19 mouse cellular contexts compared by ENCODE assay signal in genomic region chr5:97846503-97846902, GRCm38 (mm10).
DNase-seq lines count a peak whose midpoint lies in the region; ATAC-seq and TF ChIP-seq lines count a peak whose summit lies in the region.
"Had no signal": no experiment of that assay in that cellular context is flagged by ENCODE, and none has a peak within 500 bp of the region (broad histone marks: within the 10 kb centered on the region; RNA-seq: fewer than 3 reads in every experiment).

No protein-coding gene starts in this region.

- no peaks in the 10 kb centered on the region for H3K9me3 ChIP-seq in lung, embryonic 14.5 days (ENCODE audit: low read depth, low read length)
- H3K9me3 ChIP-seq: hindbrain, embryonic 12.5 days had no signal

- H3K9ac ChIP-seq in lung, embryonic 14.5 days = no peak overlapping the region
- H3K9ac ChIP-seq: forebrain, postnatal 0 days; hindbrain, embryonic 12.5 days had no signal

- DNase-seq in gastrocnemius, adult 2 months = no peak
- DNase-seq in gastrocnemius, adult 18-20 months (ENCODE audit: low spot score) = no peak
- no peak for DNase-seq in lung, embryonic 14.5 days
- no peak for DNase-seq in lung, postnatal 25 days (ENCODE audit: low spot score)
- no peak for DNase-seq in right cerebral cortex, postnatal 4 days
- DNase-seq in cerebellum, postnatal 4 days (ENCODE audit: low spot score in 2 of 2) = no peak
- DNase-seq: adrenal gland, postnatal 14 days; B cell, adult 2 months; cerebellum, adult 11 months; cerebellum, adult 2 months; cerebellum, adult 9-11 months; cerebellum, postnatal 25 days; forebrain, postnatal 0 days had no signal

- H3K4me2 ChIP-seq in lung, embryonic 14.5 days = no peak overlapping the region
- H3K4me2 ChIP-seq: heart, embryonic 11.5 days; hindbrain, embryonic 12.5 days had no signal

- no peaks in the 10 kb centered on the region for H3K36me3 ChIP-seq in lung, embryonic 14.5 days (ENCODE audit: insufficient read depth)
- H3K36me3 ChIP-seq: hindbrain, embryonic 12.5 days had no signal

- no peak for TF ChIP-seq POLR2A in embryonic fibroblast, embryonic 13.5 days (IDR thresholded peaks at IDR 0.05; ENCODE audit: low read depth, low read length)

- H3K4me3 ChIP-seq in gastrocnemius, adult 2 months = no peak overlapping the region
- H3K4me3 ChIP-seq in lung, embryonic 14.5 days (ENCODE audit: low read depth, low read length) = no peak overlapping the region
- H3K4me3 ChIP-seq in embryonic fibroblast, embryonic 13.5 days (ENCODE audit: insufficient read depth, low read length) = no peak overlapping the region
- H3K4me3 ChIP-seq: hindbrain, embryonic 12.5 days had no signal

- no peaks in the 10 kb centered on the region for H3K27me3 ChIP-seq in lung, embryonic 14.5 days (ENCODE audit: insufficient read depth, low read length)
- H3K27me3 ChIP-seq: hindbrain, embryonic 12.5 days had no signal

- no peak for ATAC-seq in lung, embryonic 14.5 days (ENCODE audit: insufficient read depth)
- ATAC-seq: CD4-positive, CD25-positive, alpha-beta regulatory T cell, adult 4 months; forebrain, embryonic 14.5 days; forebrain, postnatal 0 days; hindbrain, embryonic 16.5 days had no signal

- 73% methylated on average over 2 of the region's 2 CpGs for WGBS in lung, embryonic 14.5 days

- H3K4me1 ChIP-seq in lung, embryonic 14.5 days (ENCODE audit: insufficient read depth) = 0 out of 2 replicates have a peak, but pooled peaks cover 4% of the 10 kb centered on the region
- H3K4me1 ChIP-seq in embryonic fibroblast, embryonic 13.5 days (ENCODE audit: control insufficient read depth, insufficient read depth, low read length) = peaks cover 22% of the 10 kb centered on the region
- H3K4me1 ChIP-seq: hindbrain, embryonic 12.5 days had no signal

- TF ChIP-seq CTCF in gastrocnemius, adult 2 months (IDR thresholded peaks at IDR 0.05) = no peak
- TF ChIP-seq CTCF in lung, embryonic 14.5 days (IDR thresholded peaks at IDR 0.05; ENCODE audit: low read depth) = no peak
- TF ChIP-seq CTCF in embryonic fibroblast, embryonic 13.5 days (IDR thresholded peaks at IDR 0.05; ENCODE audit: borderline replicate concordance, insufficient read depth, low read length) = no peak

- peak overlapping the region; percentile 68; the same call in 1 of the 2 replicates for H3K27ac ChIP-seq in gastrocnemius, adult 2 months
- peak overlapping the region; percentile 60 for H3K27ac ChIP-seq in lung, embryonic 14.5 days (ENCODE audit: low read depth)
- peak overlapping the region; percentile 52 for H3K27ac ChIP-seq in embryonic fibroblast, embryonic 13.5 days (ENCODE audit: insufficient read depth, low read length)
- H3K27ac ChIP-seq: hindbrain, embryonic 12.5 days had no signal

- intact Hi-C loops in gastrocnemius, adult 2 months (cut with DNase I) = no loop called here
